Mouse (Mus musculus): ENCODE data around the gene Tmem233.

GRCm38 (mm10) chr5:116023251-116023661, 59.8 kb downstream of the Tmem233 start:
- TF ChIP-seq UBTF (IDR thresholded peaks at IDR 0.05; ENCODE audit: borderline replicate concordance, insufficient read depth, low read depth, low read length) (no peak), CHD1 (IDR thresholded peaks at IDR 0.05; ENCODE audit: low read depth, low read length) (no peak)
